Mouse (Mus musculus) kidney, adult 2 months (tissue): ENCODE measurements around the gene Myoz1.

Source experiments
- CTCF ChIP-seq: fragments of 200-500 bp; conservative IDR thresholded peaks from 2 replicates; pipeline ENCODE4 v1.5.1; 2011; ENCODE audit warnings: low read depth, mild to moderate bottlenecking, control low read depth, low read length, moderate library complexity, mixed read lengths; ENCODE audit not compliant: insufficient read depth, insufficient read length
- POLR2A ChIP-seq: fragments of 200-500 bp; IDR thresholded peaks from one replicate; pipeline ENCODE4 v1.6.1; 2011; ENCODE audit warnings: low read depth, low read length, control low read depth

GRCm38 (mm10) chr14:20661661-20662331 lies 5.5 kb upstream of the Myoz1 start:
- TF ChIP-seq CTCF (no peak), POLR2A (no peak)
